Mouse (Mus musculus) stomach, embryonic 16.5 days (tissue): ENCODE data around the gene Fanci. TPM values are rescaled to one million over a fixed set of nuclear protein-coding genes. Genes with fewer than 3 reads are reported as not detected.
A peak's percentile ranks its signal among the peaks of the same experiment; 100 is the strongest.

Source experiments
- ATAC-seq: fragments of 200-750 bp; cut with Nextera tagmentation; 2 replicates; pipeline ENCODE4 v1.8.0; 2017; ENCODE audit warnings: moderate number of reproducible peaks, moderate TSS enrichment; ENCODE audit not compliant: insufficient read depth, low FRiP score
- H3K27ac ChIP-seq: fragments of 300-500 bp; sonication (generic); 2 replicates; pipeline ENCODE4 v1.5.1; 2014; ENCODE audit warnings: low read length
- H3K27me3 ChIP-seq: fragments of 300-500 bp; sonication (generic); 2 replicates; pipeline ENCODE4 v1.6.1; 2014; ENCODE audit warnings: low read length, control low read depth, mixed read lengths; ENCODE audit not compliant: control insufficient read depth, insufficient read depth
- H3K36me3 ChIP-seq: fragments of 300-500 bp; sonication (generic); 2 replicates; pipeline ENCODE4 v1.6.1; 2014; ENCODE audit warnings: low read length; ENCODE audit not compliant: control insufficient read depth, insufficient read depth
- H3K4me1 ChIP-seq: fragments of 300-500 bp; sonication (generic); 2 replicates; pipeline ENCODE4 v1.6.1; 2014; ENCODE audit warnings: low read length, control low read depth, mixed read lengths; ENCODE audit not compliant: control insufficient read depth, insufficient read depth
- H3K4me2 ChIP-seq: fragments of 300-500 bp; sonication (generic); 2 replicates; pipeline ENCODE4 v1.6.1; 2014; ENCODE audit warnings: low read depth, low read length, mixed read lengths
- H3K4me3 ChIP-seq: fragments of 300-500 bp; sonication (generic); replicated peaks from 2 replicates; pipeline ENCODE4 v1.5.1; 2014; ENCODE audit warnings: mild to moderate bottlenecking, low read length
- H3K9ac ChIP-seq: fragments of 300-500 bp; sonication (generic); 2 replicates; pipeline ENCODE4 v1.6.1; 2014; ENCODE audit warnings: low read length
- H3K9me3 ChIP-seq: fragments of 300-500 bp; sonication (generic); replicated peaks from 2 replicates; pipeline ENCODE4 v1.6.1; 2016; ENCODE audit warnings: low read length, control low read depth; ENCODE audit not compliant: control insufficient read depth
- WGBS: fragments of 180-500 bp; shearing (Covaris S2); extraction: QIAGEN DNeasy Blood & Tissue Kit; methylation state at CpG from one replicate; pipeline ENCODE4 v1.1.7; 2014; 5-methylcytosine and 5-hydroxymethylcytosine counted together
- polyA plus RNA-seq: library from polyadenylated mRNA; unstranded; fragments of >200 nt; fragmentation: Nextera tagmentation; extraction: Ambion mirVana; gene quantifications from 2 replicates; pipeline ENCODE4 v1.2.1, GENCODE M21; 2015

Fanci gene
- polyA plus RNA-seq, 1 experiment from 2014 or later = 9.0 TPM

- no peak for ATAC-seq
- Histone ChIP-seq H3K4me2 (no peak overlapping the region), H3K9me3 (no peaks in the 10 kb centered on the region), H3K4me3 (no peak overlapping the region), H3K4me1 (no peaks in the 10 kb centered on the region), H3K36me3 (no peaks in the 10 kb centered on the region), H3K27me3 (no peaks in the 10 kb centered on the region), H3K9ac (no peak overlapping the region), H3K27ac (no peak overlapping the region)
- WGBS = 80% methylated on average over 10 of the region's 10 CpGs
These were observed 15.0 kb upstream of the Fanci start for GRCm38 (mm10) chr7:79376516-79377275.

DNA sequence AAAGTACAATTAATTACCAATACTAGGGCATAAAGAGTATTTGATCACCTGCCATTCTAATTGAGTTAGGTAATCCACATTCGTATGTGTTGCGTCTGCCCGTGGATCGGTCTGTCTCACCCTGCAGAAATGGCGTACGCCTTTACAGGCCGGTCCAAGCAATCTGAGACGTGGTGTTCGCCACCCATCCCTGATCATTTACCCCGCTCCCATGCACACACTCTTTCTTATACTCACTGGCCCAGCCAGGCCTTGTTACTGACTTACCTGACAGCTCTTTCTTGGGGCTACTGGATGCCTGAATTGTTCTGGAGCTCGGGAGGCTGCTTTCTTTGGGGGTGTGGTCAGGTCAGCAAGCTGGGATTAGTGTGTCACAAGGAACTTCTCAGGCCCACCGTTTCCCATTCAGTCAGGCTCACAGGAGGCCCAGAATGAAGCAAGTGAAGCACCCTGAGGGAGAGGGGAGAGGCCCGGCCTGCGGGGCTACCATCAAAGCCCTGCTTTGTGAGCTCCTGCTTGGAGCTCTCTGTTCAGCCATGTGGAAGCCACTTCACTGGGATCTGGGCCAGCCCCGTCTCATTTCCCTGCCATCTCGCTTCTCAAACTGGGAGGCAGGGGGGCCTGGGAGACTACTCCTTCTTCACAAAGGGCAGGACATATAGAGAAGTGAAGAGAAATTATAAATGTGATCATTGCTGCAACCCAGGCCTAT is 5.2 kb upstream of the Fanci start, which contains the start of gene Rlbp1:
Rlbp1 (minus strand) TSS at position 627 of the 712 bp plus-strand sequence.
- no peak for ATAC-seq
- H3K27me3 ChIP-seq = no peaks in the 10 kb centered on the region
- 65% methylated on average over 16 of the region's 16 CpGs for WGBS

GRCm38 (mm10) chr7:79387140-79387539 is 4.6 kb upstream of the Fanci start:
- Histone ChIP-seq H3K4me2 (no peak overlapping the region), H3K36me3 (no peaks in the 10 kb centered on the region), H3K27me3 (no peaks in the 10 kb centered on the region), H3K27ac (no peak overlapping the region), H3K4me3 (no peak overlapping the region), H3K4me1 (no peaks in the 10 kb centered on the region), H3K9ac (no peak overlapping the region), H3K9me3 (no peaks in the 10 kb centered on the region)
- WGBS = 66% methylated on average over 8 of the region's 8 CpGs
- ATAC-seq = no peak

More for the DNA sequence above, 5.2 kb upstream of the Fanci start, which contains the start of gene Rlbp1:
- H3K27ac ChIP-seq = no peak within 1 kb of the TSS
- 0 out of 2 replicates have a peak within 1 kb of the TSS, but pooled peaks have one; percentile 21 for H3K9ac ChIP-seq
- no peaks in the 10 kb centered on the region for H3K36me3 ChIP-seq
- H3K4me2 ChIP-seq = no peak within 1 kb of the TSS
- no peaks in the 10 kb centered on the region for H3K4me1 ChIP-seq
- no peak within 1 kb of the TSS for H3K4me3 ChIP-seq
- no peaks in the 10 kb centered on the region for H3K9me3 ChIP-seq

DNA sequence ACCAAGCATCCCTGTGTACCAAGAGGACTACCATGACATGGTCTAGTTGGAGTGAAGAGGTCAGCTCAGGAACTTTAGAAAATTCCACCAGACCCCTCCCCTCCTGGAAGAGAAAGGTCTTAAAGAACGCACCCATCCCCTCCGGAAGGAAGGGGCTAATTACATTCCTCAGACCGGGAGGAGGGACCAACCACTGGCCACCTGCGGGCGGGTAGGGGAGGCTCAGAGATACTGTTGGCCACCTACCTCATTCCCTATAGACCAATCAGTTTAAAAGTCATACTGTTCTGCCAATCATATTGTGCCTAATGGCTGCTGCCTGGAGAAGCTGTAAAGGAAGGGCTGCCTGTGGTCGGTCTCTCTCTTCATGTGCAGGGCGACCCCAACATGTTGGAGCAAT is 3.7 kb upstream of the Fanci start:
- no peak overlapping the region for H3K4me2 ChIP-seq
- peaks cover 3% of the 10 kb centered on the region; the same call in 1 of the 2 replicates for H3K4me1 ChIP-seq
- no peak overlapping the region for H3K9ac ChIP-seq
- H3K27ac ChIP-seq = no peak overlapping the region
- H3K27me3 ChIP-seq = no peaks in the 10 kb centered on the region
- no peak for ATAC-seq
- WGBS = 48% methylated on average over 7 of the region's 7 CpGs
- H3K9me3 ChIP-seq = no peaks in the 10 kb centered on the region
- H3K36me3 ChIP-seq = no peaks in the 10 kb centered on the region
- no peak overlapping the region for H3K4me3 ChIP-seq

- WGBS = 74% methylated on average over 7 of the region's 7 CpGs
- Histone ChIP-seq H3K27ac (no peak overlapping the region), H3K9me3 (no peaks in the 10 kb centered on the region), H3K9ac (no peak overlapping the region), H3K27me3 (no peaks in the 10 kb centered on the region), H3K4me2 (no peak overlapping the region), H3K4me3 (no peak overlapping the region), H3K4me1 (peaks cover 4% of the 10 kb centered on the region; the same call in 1 of the 2 replicates), H3K36me3 (no peaks in the 10 kb centered on the region)
- no peak for ATAC-seq
These were observed 3.0 kb upstream of the Fanci start for GRCm38 (mm10) chr7:79388671-79389206.

DNA sequence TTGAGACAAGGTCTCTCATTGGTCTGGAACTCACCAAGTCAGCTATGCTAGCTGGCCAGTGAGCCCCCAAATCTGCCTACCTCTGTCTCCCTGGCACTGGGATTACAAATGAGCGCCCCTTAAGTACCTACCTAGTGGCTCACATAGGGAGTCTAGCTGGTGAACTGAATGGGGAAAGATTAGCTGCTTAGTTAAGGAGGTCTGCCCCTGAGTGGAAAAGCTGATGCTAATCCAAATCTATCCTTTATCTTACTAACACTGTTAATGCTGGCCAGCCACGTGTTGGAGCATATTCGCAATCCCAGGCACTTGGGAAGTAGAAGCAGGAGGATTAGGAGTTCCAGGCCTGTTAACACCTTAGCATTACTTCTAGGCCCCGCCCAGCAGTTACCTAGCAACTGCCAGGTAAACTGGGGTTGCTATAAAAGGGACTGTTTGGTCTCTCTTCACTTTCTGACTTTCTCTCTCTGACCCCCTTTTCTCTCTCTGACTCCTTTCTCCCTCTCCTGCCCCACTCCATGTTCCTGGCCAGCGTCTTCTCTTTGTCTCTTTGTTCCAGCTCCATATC is 1.5 kb upstream of the Fanci start:
- ATAC-seq = no peak
- 62% methylated on average over 5 of the region's 5 CpGs for WGBS

DNA sequence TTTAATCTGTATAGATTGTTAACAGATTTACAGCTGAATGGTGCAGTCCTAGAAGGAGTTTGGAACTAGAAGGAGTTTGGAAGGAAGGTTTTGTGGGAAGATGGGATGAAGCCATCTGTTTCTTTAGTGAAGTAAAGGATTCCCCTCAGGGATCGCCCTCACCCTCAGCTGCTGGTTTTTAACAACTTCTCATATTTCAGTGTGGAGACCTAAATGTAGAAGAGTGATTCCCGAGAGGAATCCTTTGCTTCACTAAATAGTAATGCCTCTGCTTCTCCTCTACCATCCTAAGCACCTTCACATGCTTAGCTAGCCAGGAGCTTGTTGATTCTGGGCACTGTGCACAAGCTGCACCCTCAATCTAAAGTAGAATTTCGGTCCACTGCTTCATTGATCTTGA is 258 bp upstream of the Fanci start:
- H3K4me3 ChIP-seq = peak overlapping the region; percentile 81
- peak overlapping the region; percentile 99 for H3K4me2 ChIP-seq
- H3K4me1 ChIP-seq = peaks cover 4% of the 10 kb centered on the region; the same call in 1 of the 2 replicates
- WGBS = 10% methylated on average over 3 of the region's 3 CpGs
- no peaks in the 10 kb centered on the region for H3K27me3 ChIP-seq
- no peaks in the 10 kb centered on the region for H3K9me3 ChIP-seq
- ATAC-seq = no peak
- no peaks in the 10 kb centered on the region for H3K36me3 ChIP-seq
- peak overlapping the region; percentile 72 for H3K27ac ChIP-seq
- peak overlapping the region; percentile 81 for H3K9ac ChIP-seq

More for the DNA sequence above, 1.5 kb upstream of the Fanci start:
- no peak overlapping the region for H3K4me3 ChIP-seq
- no peaks in the 10 kb centered on the region for H3K9me3 ChIP-seq
- H3K4me2 ChIP-seq = no peak overlapping the region
- peaks cover 4% of the 10 kb centered on the region; the same call in 1 of the 2 replicates for H3K4me1 ChIP-seq
- no peak overlapping the region for H3K9ac ChIP-seq
- H3K27ac ChIP-seq = no peak overlapping the region
- H3K27me3 ChIP-seq = no peaks in the 10 kb centered on the region
- no peaks in the 10 kb centered on the region for H3K36me3 ChIP-seq

DNA sequence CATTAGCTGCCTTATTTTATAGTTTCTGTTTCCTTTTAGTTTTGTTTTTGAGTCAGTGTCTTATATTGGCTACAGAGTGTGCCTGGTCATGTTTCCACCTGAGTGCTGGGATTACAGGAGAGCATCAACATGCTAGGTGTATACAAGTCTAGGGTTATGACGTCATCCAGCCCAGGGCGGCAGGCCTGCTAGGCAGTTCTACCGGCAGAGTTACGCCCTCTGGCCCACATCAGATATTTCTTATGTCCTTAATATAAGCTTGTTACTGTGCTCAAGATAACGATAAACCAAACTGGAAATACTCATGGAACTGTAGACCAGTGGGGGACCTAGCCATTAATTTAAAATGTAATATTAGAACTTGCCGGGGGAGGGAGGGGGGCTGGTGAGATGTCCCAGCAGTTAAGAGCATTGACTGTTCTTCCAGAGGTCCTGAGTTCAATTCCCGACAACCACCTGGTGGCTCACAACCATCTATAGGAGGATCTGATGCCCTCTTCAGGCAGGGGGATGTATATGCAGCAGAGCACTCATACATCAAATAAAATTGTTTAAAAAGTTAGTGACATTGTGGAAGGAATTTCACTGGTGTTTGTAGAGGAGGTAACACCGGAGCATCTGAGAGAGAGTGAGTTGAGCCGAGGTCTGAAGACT is 1.3 kb downstream of the Fanci start:
- H3K4me2 ChIP-seq = peak overlapping the region; percentile 99
- H3K4me1 ChIP-seq = peaks cover 4% of the 10 kb centered on the region; the same call in 1 of the 2 replicates
- H3K27me3 ChIP-seq = no peaks in the 10 kb centered on the region
- H3K9me3 ChIP-seq = no peaks in the 10 kb centered on the region
- no peak for ATAC-seq
- peak overlapping the region; percentile 81 for H3K4me3 ChIP-seq
- no peak overlapping the region for H3K27ac ChIP-seq
- WGBS = 44% methylated on average over 9 of the region's 9 CpGs
- H3K9ac ChIP-seq = peak overlapping the region; percentile 56; the same call in 1 of the 2 replicates
- H3K36me3 ChIP-seq = no peaks in the 10 kb centered on the region
